Mouse (Mus musculus) stomach, embryonic 15.5 days (tissue): Measurements from ENCODE around the gene Nupl1. TPM values are rescaled to one million over a fixed set of nuclear protein-coding genes. Genes with fewer than 3 reads are reported as not detected.

Source experiments
- ATAC-seq: fragments of 200-750 bp; cut with Nextera tagmentation; 2 replicates; pipeline ENCODE4 v1.8.0; 2017; ENCODE audit warnings: low read depth, moderate number of reproducible peaks, moderate TSS enrichment; ENCODE audit not compliant: insufficient read depth, low FRiP score
- H3K27ac ChIP-seq: fragments of 300-500 bp; sonication (generic); 2 replicates; pipeline ENCODE4 v1.5.1; 2015; ENCODE audit warnings: mild to moderate bottlenecking, inconsistent platforms
- H3K27me3 ChIP-seq: fragments of 300-500 bp; sonication (generic); replicated peaks from 2 replicates; pipeline ENCODE4 v1.6.1; 2015; ENCODE audit warnings: inconsistent platforms
- H3K36me3 ChIP-seq: fragments of 300-500 bp; sonication (generic); 2 replicates; pipeline ENCODE4 v1.6.1; 2015; ENCODE audit warnings: inconsistent platforms
- H3K4me1 ChIP-seq: fragments of 300-500 bp; sonication (generic); 2 replicates; pipeline ENCODE4 v1.6.1; 2015; ENCODE audit warnings: inconsistent platforms
- H3K4me2 ChIP-seq: fragments of 300-500 bp; sonication (generic); 2 replicates; pipeline ENCODE4 v1.6.1; 2015; ENCODE audit warnings: mild to moderate bottlenecking, inconsistent platforms
- H3K4me3 ChIP-seq: fragments of 300-500 bp; sonication (generic); replicated peaks from 2 replicates; pipeline ENCODE4 v1.5.1; 2015; ENCODE audit warnings: inconsistent platforms
- H3K9ac ChIP-seq: fragments of 300-500 bp; sonication (generic); 2 replicates; pipeline ENCODE4 v1.6.1; 2015; ENCODE audit warnings: inconsistent platforms
- H3K9me3 ChIP-seq: fragments of 300-500 bp; sonication (generic); 2 replicates; pipeline ENCODE4 v1.6.1; 2016; ENCODE audit warnings: inconsistent platforms
- WGBS: fragments of 180-500 bp; shearing (Covaris S2); methylation state at CpG from one replicate; pipeline ENCODE4 v1.1.7; 2015; 5-methylcytosine and 5-hydroxymethylcytosine counted together
- polyA plus RNA-seq: library from polyadenylated mRNA; unstranded; fragments of >200 nt; fragmentation: Nextera tagmentation; extraction: Ambion mirVana; gene quantifications from 2 replicates; pipeline ENCODE4 v1.2.1, GENCODE M21; 2015

Nupl1 gene
- polyA plus RNA-seq, 1 experiment from 2014 or later = 0.06 TPM

- no peaks in the 10 kb centered on the region for H3K27me3 ChIP-seq
- no peaks in the 10 kb centered on the region for H3K36me3 ChIP-seq
- H3K4me3 ChIP-seq = no peak overlapping the region
- peaks cover 4% of the 10 kb centered on the region; the same call in 1 of the 2 replicates for H3K4me1 ChIP-seq
- WGBS = 55% methylated on average over 7 of the region's 7 CpGs
- H3K27ac ChIP-seq = no peak overlapping the region
- no peak for ATAC-seq
- no peak overlapping the region for H3K4me2 ChIP-seq
- no peak overlapping the region for H3K9ac ChIP-seq
- H3K9me3 ChIP-seq = no peaks in the 10 kb centered on the region
Measured at GRCm38 (mm10) chr14:60262316-60262715, 11.1 kb upstream of the Nupl1 start.

GRCm38 (mm10) chr14:60257851-60258250 is 6.6 kb upstream of the Nupl1 start:
- WGBS = 86% methylated on average over 1 of the region's 1 CpGs
- Histone ChIP-seq H3K9ac (no peak overlapping the region), H3K36me3 (no peaks in the 10 kb centered on the region), H3K27me3 (no peaks in the 10 kb centered on the region), H3K4me2 (no peak overlapping the region), H3K27ac (no peak overlapping the region), H3K4me3 (no peak overlapping the region), H3K9me3 (no peaks in the 10 kb centered on the region), H3K4me1 (no peaks in the 10 kb centered on the region)
- ATAC-seq = no peak

- peak; percentile 53; the same call in 1 of the 2 replicates for ATAC-seq
- Histone ChIP-seq H3K9ac (no peak overlapping the region), H3K27ac (no peak overlapping the region), H3K4me2 (no peak overlapping the region), H3K27me3 (no peaks in the 10 kb centered on the region), H3K9me3 (no peaks in the 10 kb centered on the region), H3K4me1 (peaks cover 5% of the 10 kb centered on the region), H3K36me3 (no peaks in the 10 kb centered on the region), H3K4me3 (no peak overlapping the region)
- 56% methylated on average over 4 of the region's 4 CpGs for WGBS
Measured at GRCm38 (mm10) chr14:60257101-60257500, 5.9 kb upstream of the Nupl1 start.

- H3K4me1 ChIP-seq = peaks cover 5% of the 10 kb centered on the region
- H3K9ac ChIP-seq = no peak overlapping the region
- no peaks in the 10 kb centered on the region for H3K36me3 ChIP-seq
- H3K4me2 ChIP-seq = no peak overlapping the region
- H3K9me3 ChIP-seq = no peaks in the 10 kb centered on the region
- no peaks in the 10 kb centered on the region for H3K27me3 ChIP-seq
- H3K27ac ChIP-seq = no peak overlapping the region
- H3K4me3 ChIP-seq = no peak overlapping the region
- 32% methylated on average over 3 of the region's 3 CpGs for WGBS
- ATAC-seq = no peak
Measured at GRCm38 (mm10) chr14:60256356-60256755, 5.1 kb upstream of the Nupl1 start.

GRCm38 (mm10) chr14:60254774-60255173 is 3.5 kb upstream of the Nupl1 start:
- Histone ChIP-seq H3K27ac (no peak overlapping the region), H3K4me3 (no peak overlapping the region), H3K27me3 (no peaks in the 10 kb centered on the region), H3K4me2 (no peak overlapping the region), H3K36me3 (no peaks in the 10 kb centered on the region), H3K9me3 (no peaks in the 10 kb centered on the region), H3K9ac (no peak overlapping the region), H3K4me1 (peaks cover 7% of the 10 kb centered on the region)
- ATAC-seq = no peak

GRCm38 (mm10) chr14:60253466-60253865 is 2.2 kb upstream of the Nupl1 start:
- WGBS = 85% methylated on average over 3 of the region's 3 CpGs
- Histone ChIP-seq H3K4me2 (no peak overlapping the region), H3K36me3 (no peaks in the 10 kb centered on the region), H3K4me3 (no peak overlapping the region), H3K9me3 (no peaks in the 10 kb centered on the region), H3K4me1 (peaks cover 11% of the 10 kb centered on the region), H3K9ac (no peak overlapping the region), H3K27ac (no peak overlapping the region), H3K27me3 (no peaks in the 10 kb centered on the region)
- ATAC-seq = no peak

GRCm38 (mm10) chr14:60252004-60253000 is 1.1 kb upstream of the Nupl1 start:
- no peaks in the 10 kb centered on the region for H3K36me3 ChIP-seq
- no peaks in the 10 kb centered on the region for H3K9me3 ChIP-seq
- H3K4me2 ChIP-seq = peak overlapping the region; percentile 79
- ATAC-seq = no peak
- H3K27me3 ChIP-seq = no peaks in the 10 kb centered on the region
- WGBS = 19% methylated on average over 15 of the region's 15 CpGs
- peak overlapping the region; percentile 92 for H3K27ac ChIP-seq
- peak overlapping the region; percentile 83 for H3K9ac ChIP-seq
- H3K4me3 ChIP-seq = peak overlapping the region; percentile 90
- H3K4me1 ChIP-seq = peaks cover 11% of the 10 kb centered on the region

GRCm38 (mm10) chr14:60250879-60251278 is 352 bp downstream of the Nupl1 start:
- H3K36me3 ChIP-seq = no peaks in the 10 kb centered on the region
- H3K9me3 ChIP-seq = no peaks in the 10 kb centered on the region
- peaks cover 11% of the 10 kb centered on the region for H3K4me1 ChIP-seq
- peak; percentile 48 for ATAC-seq
- no peaks in the 10 kb centered on the region for H3K27me3 ChIP-seq
- WGBS = under 1% methylated on average over 39 of the region's 39 CpGs
- peak overlapping the region; percentile 87 for H3K27ac ChIP-seq
- peak overlapping the region; percentile 97 for H3K9ac ChIP-seq
- H3K4me3 ChIP-seq = peak overlapping the region; percentile 90
- peak overlapping the region; percentile 50 for H3K4me2 ChIP-seq

GRCm38 (mm10) chr14:60250366-60250765 is 865 bp downstream of the Nupl1 start:
- H3K4me1 ChIP-seq = peaks cover 11% of the 10 kb centered on the region
- 14% methylated on average over 8 of the region's 8 CpGs for WGBS
- no peaks in the 10 kb centered on the region for H3K9me3 ChIP-seq
- no peak for ATAC-seq
- peak overlapping the region; percentile 97 for H3K9ac ChIP-seq
- H3K4me3 ChIP-seq = peak overlapping the region; percentile 90
- no peaks in the 10 kb centered on the region for H3K36me3 ChIP-seq
- H3K27ac ChIP-seq = no peak overlapping the region
- no peaks in the 10 kb centered on the region for H3K27me3 ChIP-seq
- peak overlapping the region; percentile 50 for H3K4me2 ChIP-seq

GRCm38 (mm10) chr14:60238551-60238950 is 12.7 kb downstream of the Nupl1 start:
- Histone ChIP-seq H3K9me3 (no peaks in the 10 kb centered on the region), H3K4me2 (no peak overlapping the region), H3K4me1 (no peaks in the 10 kb centered on the region), H3K27me3 (no peaks in the 10 kb centered on the region), H3K4me3 (no peak overlapping the region), H3K27ac (no peak overlapping the region), H3K9ac (no peak overlapping the region), H3K36me3 (peaks cover 11% of the 10 kb centered on the region; the same call in 1 of the 2 replicates)
- 75% methylated on average over 3 of the region's 3 CpGs for WGBS
- ATAC-seq = no peak

GRCm38 (mm10) chr14:60219886-60220285 is 31.3 kb downstream of the Nupl1 start:
- ATAC-seq = no peak
- Histone ChIP-seq H3K4me2 (no peak overlapping the region), H3K36me3 (peaks cover 4% of the 10 kb centered on the region), H3K27me3 (no peaks in the 10 kb centered on the region), H3K4me1 (no peaks in the 10 kb centered on the region), H3K4me3 (no peak overlapping the region), H3K9me3 (no peaks in the 10 kb centered on the region), H3K27ac (no peak overlapping the region), H3K9ac (no peak overlapping the region)
- WGBS = 89% methylated on average over 10 of the region's 10 CpGs

GRCm38 (mm10) chr14:60217616-60218015 is 33.6 kb downstream of the Nupl1 start:
- no peaks in the 10 kb centered on the region for H3K9me3 ChIP-seq
- H3K4me2 ChIP-seq = no peak overlapping the region
- H3K9ac ChIP-seq = no peak overlapping the region
- H3K4me3 ChIP-seq = no peak overlapping the region
- over 99% methylated on average over 4 of the region's 4 CpGs for WGBS
- peaks cover 4% of the 10 kb centered on the region for H3K36me3 ChIP-seq
- H3K27ac ChIP-seq = no peak overlapping the region
- no peaks in the 10 kb centered on the region for H3K27me3 ChIP-seq
- no peaks in the 10 kb centered on the region for H3K4me1 ChIP-seq
- ATAC-seq = no peak
